Mouse (Mus musculus) cerebellum, adult 2 months (tissue): ENCODE measurements at regions not wholly inside any gene's neighbourhood (a gene's known extent, or its start where the extent isn't known, plus 50 kb on each side); places are given as distances from the start of the nearest gene placed in this dataset.

ENCODE experiments used
- CTCF ChIP-seq: fragments of 200-500 bp; IDR thresholded peaks from 2 replicates; pipeline ENCODE4 v1.5.1; 2011; ENCODE audit warnings: low read depth, mild to moderate bottlenecking, control low read depth, low read length, moderate library complexity, borderline replicate concordance; ENCODE audit not compliant: insufficient read depth
- POLR2A ChIP-seq: fragments of 200-500 bp; IDR thresholded peaks from 2 replicates; pipeline ENCODE4 v1.6.1; 2011; ENCODE audit warnings: low read length, control low read depth, borderline replicate concordance; ENCODE audit not compliant: insufficient read depth

DNA sequence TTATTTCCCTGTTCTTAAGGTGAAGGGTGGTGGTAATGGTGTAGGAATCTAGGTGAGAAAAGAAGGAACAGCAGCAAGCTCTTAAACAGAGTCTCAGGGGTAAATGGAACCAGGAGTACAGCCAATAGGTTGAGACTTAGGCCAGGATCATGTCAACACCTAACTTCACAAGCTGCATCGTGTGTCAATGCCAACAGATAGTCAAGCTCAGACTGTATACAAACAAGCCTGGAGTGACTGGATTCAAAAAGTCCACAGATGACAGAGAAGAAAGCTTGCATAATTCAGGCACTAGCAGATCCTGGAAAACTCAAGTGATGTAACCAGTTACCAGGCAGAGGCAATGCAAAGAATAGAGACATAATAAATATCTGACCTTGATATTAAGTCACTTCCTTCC, 140.6 kb upstream of the Nampt start:
- TF ChIP-seq CTCF (no peak), POLR2A (no peak)
